Mouse (Mus musculus) ES-E14 (cell line): ENCODE measurements around the gene Kcnk15.

Experiments
- CHD2 ChIP-seq: IDR thresholded peaks from 2 replicates; pipeline ENCODE4 v1.6.1; 2014; ENCODE audit warnings: mild to moderate bottlenecking, low read depth, low read length, inconsistent platforms
- HCFC1 ChIP-seq: IDR thresholded peaks from 2 replicates; pipeline ENCODE4 v1.6.1; 2012; ENCODE audit warnings: low read length, inconsistent platforms, borderline replicate concordance; ENCODE audit not compliant: insufficient read depth

GRCm38 (mm10) chr2:163838043-163838442 lies 15.4 kb upstream of the Kcnk15 start:
- TF ChIP-seq HCFC1 = 0 out of 2 replicates have a peak, but pooled peaks have one; percentile 28
- no peak for TF ChIP-seq CHD2
